29 mouse cellular contexts compared by ENCODE assay signal in the genomic region with DNA sequence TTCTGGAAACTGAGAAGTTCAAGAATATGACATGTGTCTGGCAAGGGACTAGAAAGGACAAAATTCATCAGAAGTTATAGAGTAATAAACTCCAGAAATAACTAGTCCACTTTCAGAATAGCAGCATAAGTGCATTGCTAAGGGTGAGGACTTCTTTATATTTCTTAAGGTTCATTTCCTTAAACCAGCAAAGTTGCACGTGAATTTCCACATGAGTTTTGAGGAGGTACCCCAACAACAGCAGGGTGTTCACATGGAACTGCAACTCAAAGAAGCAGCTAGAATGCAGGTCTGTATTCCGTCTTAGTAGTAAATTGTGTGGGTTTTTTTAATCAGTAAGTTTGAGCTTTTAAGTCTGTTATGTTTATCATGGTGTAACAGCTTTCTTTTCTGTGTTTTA.
"Had no signal": no experiment of that assay in that cellular context is flagged by ENCODE, and none has a peak within 500 bp of the region (broad histone marks: within the 10 kb centered on the region; RNA-seq: fewer than 3 reads in every experiment).

No protein-coding gene starts in this region.

- DNase-seq: cerebellum, adult 18-20 months; cerebellum, adult 2 months; cerebellum, adult 8-10 months; cerebellum, adult 9-10 months; cerebellum, adult 9-11 months; cerebellum, postnatal 10 days; cerebellum, postnatal 14 days; cerebellum, postnatal 25 days; cerebellum, postnatal 36 days; embryo, embryonic 11 days; forebrain, postnatal 0 days; gastrocnemius, adult 2 months; gastrocnemius, postnatal 10 days; gastrocnemius, postnatal 14 days; gastrocnemius, postnatal 25 days; gastrocnemius, postnatal 36 days; heart, adult 11 months; heart, adult 18-20 months; heart, adult 2 months had no signal

- H3K27me3 ChIP-seq: embryonic facial prominence, embryonic 12.5 days; embryonic facial prominence, embryonic 13.5 days; embryonic facial prominence, embryonic 15.5 days; forebrain, embryonic 12.5 days; forebrain, embryonic 13.5 days had no signal

- H3K4me2 ChIP-seq: embryonic facial prominence, embryonic 12.5 days; embryonic facial prominence, embryonic 13.5 days; embryonic facial prominence, embryonic 15.5 days; forebrain, embryonic 12.5 days; forebrain, embryonic 13.5 days had no signal

- H3K4me1 ChIP-seq: embryonic facial prominence, embryonic 10.5 days; embryonic facial prominence, embryonic 12.5 days; forebrain, embryonic 10.5 days; forebrain, embryonic 12.5 days; forebrain, embryonic 13.5 days had no signal

- H3K27ac ChIP-seq: embryonic facial prominence, embryonic 10.5 days; embryonic facial prominence, embryonic 12.5 days; embryonic facial prominence, embryonic 13.5 days; embryonic facial prominence, embryonic 15.5 days; forebrain, embryonic 10.5 days; forebrain, embryonic 12.5 days; forebrain, embryonic 13.5 days; gastrocnemius, adult 2 months; heart, adult 2 months had no signal

- H3K4me3 ChIP-seq: embryonic facial prominence, embryonic 10.5 days; embryonic facial prominence, embryonic 12.5 days; embryonic facial prominence, embryonic 13.5 days; embryonic facial prominence, embryonic 15.5 days; erythroblast, embryonic 14.5 days; forebrain, embryonic 10.5 days; forebrain, embryonic 12.5 days; forebrain, embryonic 13.5 days; gastrocnemius, adult 2 months; heart, adult 2 months had no signal

- ATAC-seq: forebrain, embryonic 13.5 days; forebrain, embryonic 14.5 days; forebrain, embryonic 16.5 days; forebrain, postnatal 0 days had no signal

- H3K9ac ChIP-seq: embryonic facial prominence, embryonic 12.5 days; embryonic facial prominence, embryonic 13.5 days; embryonic facial prominence, embryonic 15.5 days; forebrain, embryonic 12.5 days; forebrain, embryonic 13.5 days; forebrain, postnatal 0 days had no signal

- H3K9me3 ChIP-seq: embryonic facial prominence, embryonic 10.5 days; embryonic facial prominence, embryonic 12.5 days; embryonic facial prominence, embryonic 13.5 days; embryonic facial prominence, embryonic 15.5 days; forebrain, embryonic 10.5 days; forebrain, embryonic 12.5 days; forebrain, embryonic 13.5 days had no signal

- H3K36me3 ChIP-seq: embryonic facial prominence, embryonic 10.5 days; embryonic facial prominence, embryonic 12.5 days; embryonic facial prominence, embryonic 13.5 days; embryonic facial prominence, embryonic 15.5 days; forebrain, embryonic 10.5 days; forebrain, embryonic 12.5 days had no signal
